Mouse (Mus musculus) ES-E14 (cell line): ENCODE measurements around the gene Kif26b.

Experiments
- MAFK ChIP-seq: IDR thresholded peaks from 2 replicates; pipeline ENCODE4 v1.6.1; 2014; ENCODE audit warnings: mild to moderate bottlenecking, low read depth, low read length, inconsistent platforms; ENCODE audit not compliant: insufficient read depth
- ZC3H11A ChIP-seq: IDR thresholded peaks from 2 replicates; pipeline ENCODE4 v1.6.1; 2012; ENCODE audit warnings: low read depth, mild to moderate bottlenecking, inconsistent platforms, low read length, borderline replicate concordance
- ZNF384 ChIP-seq: IDR thresholded peaks from 2 replicates; pipeline ENCODE4 v1.6.1; 2012; ENCODE audit warnings: low read depth, low read length, inconsistent platforms

DNA sequence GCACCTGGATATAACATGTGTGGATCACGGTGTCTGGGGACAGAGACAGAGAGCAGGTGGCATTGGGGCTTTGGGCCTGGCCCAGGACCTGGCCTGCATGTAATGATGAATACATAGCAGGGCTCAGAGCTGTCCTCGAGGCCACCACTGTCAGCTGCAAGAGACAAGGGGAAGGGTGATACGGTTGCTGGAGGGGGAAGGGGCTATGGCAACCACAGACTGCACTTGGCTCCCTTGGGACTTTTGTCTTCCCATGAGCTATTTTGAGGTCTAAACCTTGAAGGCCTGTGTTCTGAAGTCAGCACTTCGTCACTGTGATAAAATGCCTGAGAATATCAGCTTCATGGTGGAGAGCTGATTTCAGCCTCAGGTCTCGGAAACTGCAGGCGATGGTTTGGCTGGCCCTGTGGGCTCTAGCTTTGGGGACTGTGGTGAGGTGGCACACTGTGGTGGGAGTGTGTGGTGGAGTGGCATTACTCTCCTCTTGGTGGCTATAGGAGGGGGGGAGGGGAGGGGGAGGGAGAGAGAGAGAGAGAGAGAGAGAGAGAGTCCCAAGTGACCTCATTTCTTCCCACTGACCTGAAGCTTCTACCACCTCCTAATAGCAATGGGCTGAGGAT is 23.5 kb downstream of the Kif26b start:
- no peak for TF ChIP-seq ZNF384
- no peak for TF ChIP-seq MAFK
- no peak for TF ChIP-seq ZC3H11A
